Mouse (Mus musculus): ENCODE measurements around the gene Raver1. TPM values are rescaled to one million over a fixed set of nuclear protein-coding genes. Genes with fewer than 3 reads are reported as not detected.

Gene Raver1
- polyA plus RNA-seq, 1 experiment from 2014 or later = 58.8 TPM

MicroRNAs within 50 kb of the gene (microRNA counts, 519-probe panel; counts per million panel counts)
- 4,063 counts per million, percentile 82 among the panel's probes with 10 or more counts for microRNA mmu-miR-1900

Small RNA genes lying within 50 kb of the gene (microRNA-seq; reads per million reads assigned to microRNA genes)
- gene Mir1900 (not detected), gene Mir7082 (1.1 reads per million)

Other genes starting within 250 kb of the Raver1 start
- gene A230050P20Rik, start 223.4 kb downstream of the Raver1 start, polyA plus RNA-seq (2016; fragmentation: Nextera tagmentation; extraction: Ambion mirVana) = 2.0 and 2.4 TPM in 2 replicates
- gene Angptl6, start 212.3 kb downstream of the Raver1 start, polyA plus RNA-seq (2016; fragmentation: Nextera tagmentation; extraction: Ambion mirVana) = 4.8 and 5.5 TPM in 2 replicates
- gene Ppan, start 203.8 kb downstream of the Raver1 start, polyA plus RNA-seq (2016; fragmentation: Nextera tagmentation; extraction: Ambion mirVana) = 55.1 and 59.5 TPM in 2 replicates
- 282 and 283 TPM in 2 replicates for gene Eif3g, start 193.4 kb downstream of the Raver1 start, polyA plus RNA-seq (2016; fragmentation: Nextera tagmentation; extraction: Ambion mirVana)
- 95.2 and 102 TPM in 2 replicates for gene Dnmt1, start 132.1 kb downstream of the Raver1 start, polyA plus RNA-seq (2016; fragmentation: Nextera tagmentation; extraction: Ambion mirVana)
- gene S1pr2, start 115.2 kb downstream of the Raver1 start, polyA plus RNA-seq (2016; fragmentation: Nextera tagmentation; extraction: Ambion mirVana) = 22.1 and 26.5 TPM in 2 replicates
- 103 and 106 TPM in 2 replicates for gene Mrpl4, start 89.3 kb downstream of the Raver1 start, polyA plus RNA-seq (2016; fragmentation: Nextera tagmentation; extraction: Ambion mirVana)
- 5.2 and 5.5 TPM in 2 replicates for gene Icam1, start 76.0 kb downstream of the Raver1 start, polyA plus RNA-seq (2016; fragmentation: Nextera tagmentation; extraction: Ambion mirVana)
- 1.7 and 2.1 TPM in 2 replicates for gene Icam4, start 62.6 kb downstream of the Raver1 start, polyA plus RNA-seq (2016; fragmentation: Nextera tagmentation; extraction: Ambion mirVana)
- gene Icam5, start 59.9 kb downstream of the Raver1 start, polyA plus RNA-seq (2016; fragmentation: Nextera tagmentation; extraction: Ambion mirVana) = 0.13 and 0.23 TPM in 2 replicates
- gene Zglp1, start 24.9 kb downstream of the Raver1 start, polyA plus RNA-seq (2016; fragmentation: Nextera tagmentation; extraction: Ambion mirVana) = 2.4 TPM in 1 of 2 replicates, not detected in the other
- 1.3 TPM in 2 replicates for gene Gm49373, start 18.9 kb downstream of the Raver1 start, polyA plus RNA-seq (2016; fragmentation: Nextera tagmentation; extraction: Ambion mirVana)
- gene Fdx1l, start 18.4 kb downstream of the Raver1 start, polyA plus RNA-seq (2016; fragmentation: Nextera tagmentation; extraction: Ambion mirVana) = 46.4 and 48.4 TPM in 2 replicates
- 1.6 and 2.5 TPM in 2 replicates for gene Gm38431, start within 50 bp of the Raver1 start, polyA plus RNA-seq (2016; fragmentation: Nextera tagmentation; extraction: Ambion mirVana)
- 16.3 and 18.1 TPM in 2 replicates for gene Tyk2, start 39.2 kb upstream of the Raver1 start, polyA plus RNA-seq (2016; fragmentation: Nextera tagmentation; extraction: Ambion mirVana)
- gene Cdc37, start 58.0 kb upstream of the Raver1 start, polyA plus RNA-seq (2016; fragmentation: Nextera tagmentation; extraction: Ambion mirVana) = 271 and 274 TPM in 2 replicates
- 11.4 and 11.7 TPM in 2 replicates for gene Pde4a, start 73.7 kb upstream of the Raver1 start, polyA plus RNA-seq (2016; fragmentation: Nextera tagmentation; extraction: Ambion mirVana)
- gene Keap1, start 147.4 kb upstream of the Raver1 start, polyA plus RNA-seq (2016; fragmentation: Nextera tagmentation; extraction: Ambion mirVana) = 54.8 and 55.6 TPM in 2 replicates
- 1.5 and 1.9 TPM in 2 replicates for gene S1pr5, start 156.4 kb upstream of the Raver1 start, polyA plus RNA-seq (2016; fragmentation: Nextera tagmentation; extraction: Ambion mirVana)
- 43.4 and 46.8 TPM in 2 replicates for gene Atg4d, start 173.3 kb upstream of the Raver1 start, polyA plus RNA-seq (2016; fragmentation: Nextera tagmentation; extraction: Ambion mirVana)
- gene Kri1, start 196.0 kb upstream of the Raver1 start, polyA plus RNA-seq (2016; fragmentation: Nextera tagmentation; extraction: Ambion mirVana) = 18.1 and 23.6 TPM in 2 replicates
- gene Cdkn2d, start 199.4 kb upstream of the Raver1 start, polyA plus RNA-seq (2016; fragmentation: Nextera tagmentation; extraction: Ambion mirVana) = 72.0 and 72.7 TPM in 2 replicates
- 3.2 and 7.6 TPM in 2 replicates for gene Ap1m2, start 220.3 kb upstream of the Raver1 start, polyA plus RNA-seq (2016; fragmentation: Nextera tagmentation; extraction: Ambion mirVana)
- gene Slc44a2, start 228.7 kb upstream of the Raver1 start, polyA plus RNA-seq (2016; fragmentation: Nextera tagmentation; extraction: Ambion mirVana) = 86.8 and 93.2 TPM in 2 replicates